Mouse (Mus musculus): ENCODE measurements around the gene Vwa3a.

- no peak for TF ChIP-seq CTCF (IDR thresholded peaks at IDR 0.05; ENCODE audit: low read depth)
- TF ChIP-seq EP300 (optimal IDR thresholded peaks at IDR 0.05), result no peak
Measured at GRCm38 (mm10) chr7:120732906-120733305, 6.2 kb upstream of the Vwa3a start.

All from stomach, postnatal 0 days (tissue).